Mouse (Mus musculus): Measurements from ENCODE around the gene Nr1d1.
A peak's percentile ranks its signal among the peaks of the same experiment; 100 is the strongest.

Nr1d1 gene

GRCm38 (mm10) chr11:98770096-98770975 is 4.8 kb downstream of the Nr1d1 start:
- DNase-seq (ENCODE audit: low read depth, low spot score): no peak

GRCm38 (mm10) chr11:98769007-98769954 is 5.9 kb downstream of the Nr1d1 start:
- no peak for DNase-seq (ENCODE audit: low read depth, low spot score)

- DNase-seq (ENCODE audit: low read depth, low spot score): no peak
These were observed 6.8 kb downstream of the Nr1d1 start for GRCm38 (mm10) chr11:98768127-98769006.

GRCm38 (mm10) chr11:98767713-98768112 is 7.4 kb downstream of the Nr1d1 start:
- no peak for DNase-seq (ENCODE audit: low read depth, low spot score)

GRCm38 (mm10) chr11:98767276-98767675 is 7.9 kb downstream of the Nr1d1 start:
- peak; percentile 65 for DNase-seq (ENCODE audit: low read depth, low spot score)

- no peak for DNase-seq (ENCODE audit: low read depth, low spot score)
These were observed 8.3 kb downstream of the Nr1d1 start for GRCm38 (mm10) chr11:98766816-98767215.

- no peak for DNase-seq (ENCODE audit: low read depth, low spot score)
These were observed 8.8 kb downstream of the Nr1d1 start for GRCm38 (mm10) chr11:98766346-98766745.

GRCm38 (mm10) chr11:98765421-98766309 is 9.5 kb downstream of the Nr1d1 start:
- no peak for DNase-seq (ENCODE audit: low read depth, low spot score)

- DNase-seq (ENCODE audit: low read depth, low spot score): no peak
These were observed 10.4 kb downstream of the Nr1d1 start for GRCm38 (mm10) chr11:98764746-98765145.

GRCm38 (mm10) chr11:98764091-98764490 is 11.0 kb downstream of the Nr1d1 start:
- no peak for DNase-seq (ENCODE audit: low read depth, low spot score)

GRCm38 (mm10) chr11:98763502-98763861 is 11.7 kb downstream of the Nr1d1 start:
- peak; percentile 76 for DNase-seq (ENCODE audit: low read depth, low spot score)

- peak; percentile 70 for DNase-seq (ENCODE audit: low read depth, low spot score)
These were observed 12.2 kb downstream of the Nr1d1 start for GRCm38 (mm10) chr11:98762756-98763501.

GRCm38 (mm10) chr11:98761939-98762338 is 13.2 kb downstream of the Nr1d1 start:
- no peak for DNase-seq (ENCODE audit: low read depth, low spot score)

GRCm38 (mm10) chr11:98756711-98757110 is 18.4 kb downstream of the Nr1d1 start:
- no peak for DNase-seq (ENCODE audit: low read depth, low spot score)

GRCm38 (mm10) chr11:98755726-98756380 is 19.3 kb downstream of the Nr1d1 start:
- no peak for DNase-seq (ENCODE audit: low read depth, low spot score)

GRCm38 (mm10) chr11:98754621-98755181 is 20.4 kb downstream of the Nr1d1 start:
- DNase-seq (ENCODE audit: low read depth, low spot score): peak; percentile 89

- DNase-seq (ENCODE audit: low read depth, low spot score): no peak
These were observed 20.9 kb downstream of the Nr1d1 start for GRCm38 (mm10) chr11:98754151-98754620.

GRCm38 (mm10) chr11:98753264-98753663 is 21.9 kb downstream of the Nr1d1 start:
- DNase-seq (ENCODE audit: low read depth, low spot score): no peak

Data from ES-CJ7 (cell line).